Mouse (Mus musculus): Measurements from ENCODE around the gene Hipk2.
A peak's percentile ranks its signal among the peaks of the same experiment; 100 is the strongest.

Hipk2 gene

DNA sequence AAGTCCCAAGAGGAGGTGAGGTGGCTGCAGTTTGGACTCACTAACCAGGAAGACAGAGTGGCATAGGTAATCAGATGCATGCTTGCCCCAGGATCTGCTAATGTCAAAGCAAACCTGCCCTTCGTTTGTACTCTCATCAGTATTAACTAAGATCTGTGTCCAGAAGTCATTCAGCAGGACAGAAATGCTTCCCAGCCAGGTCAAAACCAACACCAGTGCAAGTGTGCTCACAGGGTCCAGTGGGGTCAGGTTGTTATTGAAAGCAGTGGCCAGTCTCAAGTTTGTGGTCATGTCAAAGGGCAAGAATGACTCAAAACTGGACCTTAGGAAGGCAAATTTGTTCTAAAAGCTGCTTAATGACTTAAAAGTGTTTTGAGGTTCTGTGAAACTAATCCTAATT, 9.6 kb downstream of the Hipk2 start:
- DNase-seq: no peak

DNA sequence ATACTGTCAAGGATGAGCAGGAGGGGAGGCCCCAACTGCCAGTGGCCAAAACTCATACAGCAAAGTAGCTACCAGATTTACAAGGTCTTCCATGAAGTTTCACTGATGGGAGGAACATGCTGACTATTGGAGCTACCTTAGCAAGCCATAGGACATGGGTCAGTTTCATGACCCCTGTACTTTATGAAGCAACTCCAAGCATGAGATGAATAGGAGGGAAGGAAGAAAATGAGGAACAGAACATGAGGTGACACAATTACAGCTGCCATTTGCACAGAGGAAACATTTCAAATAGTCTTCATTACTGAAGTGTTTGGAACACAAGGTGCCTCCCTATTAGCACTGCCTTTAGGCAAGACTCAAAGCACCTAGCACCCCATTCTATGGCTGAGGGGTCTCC, 10.2 kb downstream of the Hipk2 start:
- no peak for DNase-seq

- no peak for DNase-seq
Measured at GRCm38 (mm10) chr6:38863595-38863994, 12.4 kb downstream of the Hipk2 start.

- peak in 1 of 2 experiments; percentile 1 for DNase-seq
Measured at GRCm38 (mm10) chr6:38860301-38860700, 15.7 kb downstream of the Hipk2 start.

DNA sequence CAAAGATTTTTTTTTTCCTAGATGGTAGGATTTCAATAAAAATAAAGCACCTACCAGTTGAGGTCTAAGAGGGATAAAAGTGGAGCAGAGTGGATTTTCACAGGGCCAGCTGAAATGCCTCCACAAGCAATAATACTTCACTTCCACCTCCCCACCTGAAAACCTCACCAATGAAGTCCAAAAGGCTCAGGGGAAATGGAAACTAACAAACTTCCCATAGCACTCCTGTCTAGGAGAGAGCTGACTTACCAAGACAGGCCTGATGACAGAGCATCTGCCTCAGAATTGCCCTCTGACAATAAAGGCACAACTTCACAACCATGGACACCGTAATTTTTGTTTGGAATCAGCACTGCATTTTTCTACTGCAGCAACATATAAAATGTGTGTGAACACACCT, 16.1 kb downstream of the Hipk2 start:
- DNase-seq: no peak

DNA sequence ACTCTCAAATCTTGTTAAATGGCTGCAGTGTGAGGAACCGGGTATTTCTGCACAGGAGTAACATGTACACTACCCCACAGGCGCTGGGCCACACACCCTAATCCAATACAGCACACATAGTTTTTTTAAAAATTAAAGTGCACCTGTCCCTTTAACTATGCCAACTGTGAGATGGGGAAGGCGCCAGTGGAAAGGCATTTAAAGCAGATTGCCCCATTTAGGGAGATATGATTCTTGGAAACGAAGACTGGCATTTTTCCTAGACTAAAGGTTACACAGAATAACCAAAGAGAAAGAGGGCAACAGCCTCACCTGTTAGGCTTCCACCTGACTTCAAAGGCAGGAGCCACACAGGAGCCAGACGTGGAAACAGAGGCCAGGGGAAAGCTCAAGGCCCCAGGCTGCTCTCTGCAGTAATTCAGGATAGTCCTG, 22.4 kb downstream of the Hipk2 start:
- DNase-seq: peak; percentile 55 to 71

DNA sequence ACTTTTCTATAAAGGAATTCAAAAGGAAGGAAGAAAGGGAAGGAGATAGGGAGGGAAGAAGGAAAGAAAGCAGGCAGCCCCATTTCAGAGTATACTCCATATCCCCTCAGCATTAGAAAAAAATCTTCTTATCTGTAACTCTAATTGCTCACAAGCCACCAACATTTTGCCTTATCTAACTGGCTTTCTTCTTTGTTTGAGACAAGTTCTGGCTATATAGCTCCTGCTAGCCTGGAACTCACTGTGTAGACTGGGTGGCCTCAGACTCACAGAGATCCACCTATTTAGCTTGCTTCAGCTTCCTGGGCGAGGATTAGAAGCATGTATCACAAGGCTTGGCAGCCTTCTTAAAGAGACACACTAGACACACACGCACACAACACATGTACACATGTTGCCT, 24.2 kb downstream of the Hipk2 start:
- no peak for DNase-seq

GRCm38 (mm10) chr6:38850715-38851259, 25.2 kb downstream of the Hipk2 start:
- DNase-seq: no peak

DNA sequence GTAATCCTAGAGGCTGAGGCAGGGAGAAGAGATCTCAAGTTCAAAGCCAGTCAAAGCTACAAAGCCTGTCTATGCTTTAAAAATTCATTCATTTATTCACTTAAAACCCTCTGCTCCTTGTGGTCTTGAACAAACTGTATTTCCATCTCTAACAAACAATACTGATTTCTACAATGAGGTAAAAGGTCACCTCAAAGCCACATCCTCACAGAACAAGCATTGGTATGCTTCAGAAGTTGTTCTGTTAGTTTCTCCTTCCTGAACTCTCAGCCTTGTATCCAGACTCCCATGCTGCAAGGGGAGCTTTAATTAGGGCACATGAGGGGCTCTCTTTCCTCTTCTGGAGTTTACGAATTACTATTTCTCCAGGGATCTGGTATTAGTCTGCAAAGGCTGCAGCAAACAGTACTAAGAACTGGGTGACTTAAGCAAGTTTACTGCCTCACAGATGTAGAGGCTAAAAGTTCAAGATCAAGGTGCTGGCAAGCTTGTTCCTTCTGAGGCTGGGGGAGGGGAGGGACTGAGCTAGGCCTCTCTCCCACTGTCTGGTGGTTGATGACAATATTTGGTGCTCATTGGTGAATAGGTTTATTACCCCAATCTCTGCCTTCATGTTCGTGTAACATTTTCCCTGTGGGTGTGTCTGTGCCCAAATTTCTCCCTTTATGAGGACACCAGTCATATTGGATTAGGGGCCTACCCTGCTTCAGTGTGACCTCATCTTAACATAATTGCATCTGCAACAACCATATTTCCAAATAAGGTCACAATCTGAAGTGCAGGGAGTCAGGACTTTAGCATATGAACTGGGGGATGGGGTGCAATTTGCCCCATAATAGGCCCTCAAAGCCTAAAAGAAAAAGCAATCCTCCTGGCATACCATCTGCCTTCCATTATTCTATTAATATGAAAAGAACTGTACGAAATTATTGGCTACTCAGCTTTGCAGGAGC, 27.7 kb downstream of the Hipk2 start:
- no peak for DNase-seq

DNA sequence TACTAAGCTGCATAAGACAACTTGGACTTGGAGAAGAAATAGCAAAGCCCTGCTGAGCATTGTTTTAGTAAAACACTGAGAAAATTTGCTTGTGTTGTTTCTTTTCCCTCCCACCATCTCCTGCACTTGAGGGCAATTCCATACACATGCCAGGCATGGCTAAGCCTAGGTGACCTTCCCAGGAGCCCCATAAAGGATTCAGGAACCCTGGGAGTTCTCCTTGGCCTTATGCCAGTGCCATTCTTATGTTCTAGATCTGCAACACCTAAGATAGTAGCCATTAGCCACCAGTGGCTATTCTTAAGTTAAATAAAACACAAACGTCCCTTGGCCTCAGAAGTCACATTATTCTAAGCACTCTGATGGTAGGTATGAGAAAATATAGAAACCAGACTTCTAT, 28.5 kb downstream of the Hipk2 start:
- no peak for DNase-seq

- DNase-seq: no peak
Measured at GRCm38 (mm10) chr6:38846330-38847195, 29.4 kb downstream of the Hipk2 start.

- DNase-seq: peak; percentile 61 to 66
Measured at GRCm38 (mm10) chr6:38845876-38846275, 30.1 kb downstream of the Hipk2 start.

GRCm38 (mm10) chr6:38845117-38845516, 30.8 kb downstream of the Hipk2 start:
- no peak for DNase-seq

DNA sequence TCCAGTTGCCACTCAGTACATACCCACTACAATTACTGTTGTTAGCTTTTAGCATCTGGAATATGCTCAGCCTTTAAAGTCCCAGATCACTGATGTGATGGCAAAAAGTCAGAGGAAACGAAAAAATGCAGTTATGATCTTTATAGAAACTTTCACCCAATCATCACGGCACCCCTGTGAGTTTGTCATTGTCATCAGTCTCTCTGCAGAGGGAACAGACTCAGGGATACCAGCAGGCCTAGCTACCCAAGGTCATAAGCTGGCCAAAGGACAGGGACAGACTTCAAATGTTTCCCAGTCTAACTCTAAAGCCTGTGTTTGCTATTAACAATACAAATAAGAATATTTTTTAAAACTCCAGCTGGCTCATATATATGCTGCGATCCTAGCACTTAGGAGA, 34.4 kb downstream of the Hipk2 start:
- DNase-seq: no peak

DNA sequence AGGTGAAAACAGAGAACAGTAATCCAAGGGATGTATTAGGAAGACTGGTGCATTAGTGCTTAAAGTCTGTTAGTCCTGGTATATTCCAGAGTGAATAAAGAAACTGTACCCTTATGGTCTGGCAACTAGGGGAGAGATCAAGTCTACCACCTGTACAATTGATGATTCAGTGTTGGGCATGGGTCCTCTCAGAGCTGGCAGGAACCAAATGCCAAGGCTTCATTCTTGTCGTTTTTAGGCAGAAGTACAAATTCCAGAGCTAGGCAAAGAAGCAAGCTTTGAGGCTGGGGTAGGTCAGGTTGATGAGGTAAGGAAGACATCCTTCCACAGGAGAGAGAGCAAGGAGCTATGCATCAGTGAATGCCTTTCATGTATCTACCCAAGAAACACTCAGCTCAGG, 35.2 kb downstream of the Hipk2 start:
- DNase-seq: no peak

GRCm38 (mm10) chr6:38840380-38840779, 35.6 kb downstream of the Hipk2 start:
- peak; percentile 44 to 63 for DNase-seq

GRCm38 (mm10) chr6:38839891-38840290, 36.1 kb downstream of the Hipk2 start:
- DNase-seq: no peak

GRCm38 (mm10) chr6:38838061-38838460, 37.9 kb downstream of the Hipk2 start:
- no peak for DNase-seq

GRCm38 (mm10) chr6:38835217-38835616, 40.7 kb downstream of the Hipk2 start:
- no peak for DNase-seq

DNA sequence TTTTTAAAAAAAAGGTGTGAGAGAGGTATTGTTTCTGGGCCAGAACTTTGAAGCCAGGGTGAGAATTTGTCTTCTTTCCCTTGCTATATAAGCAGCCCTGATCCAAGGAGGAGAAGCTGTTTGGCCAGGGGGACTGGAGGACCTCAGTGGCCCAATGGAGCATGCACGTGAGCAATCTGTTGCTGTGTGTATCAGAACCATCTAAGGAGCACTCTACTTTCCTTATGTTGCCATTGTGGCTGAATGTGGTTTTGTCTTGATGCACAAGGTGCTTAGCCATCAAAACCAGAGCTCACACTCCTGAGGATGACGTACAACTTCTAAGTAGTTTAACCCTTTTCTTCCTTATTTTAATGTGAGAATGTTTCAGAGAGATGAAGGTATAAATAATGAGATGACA, 41.2 kb downstream of the Hipk2 start:
- DNase-seq: no peak

GRCm38 (mm10) chr6:38833721-38834120, 42.2 kb downstream of the Hipk2 start:
- no peak for DNase-seq

DNA sequence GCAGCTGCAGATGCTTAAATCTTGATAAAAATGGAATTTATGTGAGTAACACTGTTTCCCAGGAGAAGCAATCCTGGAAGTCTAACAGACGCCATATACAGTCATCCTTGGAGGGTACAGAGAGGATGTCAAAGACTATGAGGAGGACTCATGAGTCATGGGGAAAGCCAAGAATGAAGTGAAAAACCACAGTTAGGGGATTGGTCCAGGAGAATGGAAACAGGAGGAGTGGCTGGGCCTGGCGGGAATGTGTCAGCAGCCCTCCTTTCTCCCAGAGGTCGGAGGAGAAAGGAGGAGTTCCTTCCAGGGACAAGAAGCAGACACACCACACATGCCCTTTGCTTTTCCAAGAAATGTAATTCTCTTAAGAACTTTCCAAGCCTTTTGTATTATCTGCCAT, 46.5 kb downstream of the Hipk2 start:
- no peak for DNase-seq

GRCm38 (mm10) chr6:38828211-38828610, 47.8 kb downstream of the Hipk2 start:
- no peak for DNase-seq
